Mouse (Mus musculus): ENCODE data around the gene Aldh1a3. TPM values are rescaled to one million over a fixed set of nuclear protein-coding genes. Genes with fewer than 3 reads are reported as not detected.

Aldh1a3 gene
- polyA plus RNA-seq, 1 experiment: not detected

DNA sequence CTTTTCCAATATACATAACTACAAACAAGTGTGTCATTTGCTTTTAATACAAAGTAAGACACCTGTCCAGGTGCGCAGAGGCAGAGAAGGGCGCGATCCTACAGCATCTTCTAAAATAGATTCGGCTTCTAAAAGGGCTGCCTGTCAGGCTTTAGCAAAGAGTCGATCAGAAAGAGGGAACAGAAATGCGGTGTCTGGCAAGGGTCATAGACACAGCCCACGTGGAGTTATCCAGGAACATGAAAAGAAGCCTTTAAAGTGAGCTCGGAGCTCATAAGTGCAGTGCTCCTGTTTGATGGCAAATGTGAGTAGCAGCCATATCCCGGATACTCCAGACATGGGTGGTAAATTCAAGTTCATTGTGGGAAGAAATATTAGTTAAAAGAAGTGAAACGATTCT lies 78.7 kb downstream of the Aldh1a3 start:
- Histone ChIP-seq H3K4me1 (ENCODE audit: control insufficient read depth) (no peaks in the 10 kb centered on the region), H3K36me3 (ENCODE audit: control insufficient read depth) (no peaks in the 10 kb centered on the region), H3K4me3 (replicated peaks) (no peak overlapping the region), H3K27me3 (ENCODE audit: control insufficient read depth) (no peaks in the 10 kb centered on the region), H3K9me3 (ENCODE audit: control insufficient read depth, low read length) (no peaks in the 10 kb centered on the region)
- no peak for TF ChIP-seq GATA1 (IDR thresholded peaks at IDR 0.05; ENCODE audit: low read length)
- no peak for TF ChIP-seq TAL1 (IDR thresholded peaks at IDR 0.05; ENCODE audit: low read length)

DNA sequence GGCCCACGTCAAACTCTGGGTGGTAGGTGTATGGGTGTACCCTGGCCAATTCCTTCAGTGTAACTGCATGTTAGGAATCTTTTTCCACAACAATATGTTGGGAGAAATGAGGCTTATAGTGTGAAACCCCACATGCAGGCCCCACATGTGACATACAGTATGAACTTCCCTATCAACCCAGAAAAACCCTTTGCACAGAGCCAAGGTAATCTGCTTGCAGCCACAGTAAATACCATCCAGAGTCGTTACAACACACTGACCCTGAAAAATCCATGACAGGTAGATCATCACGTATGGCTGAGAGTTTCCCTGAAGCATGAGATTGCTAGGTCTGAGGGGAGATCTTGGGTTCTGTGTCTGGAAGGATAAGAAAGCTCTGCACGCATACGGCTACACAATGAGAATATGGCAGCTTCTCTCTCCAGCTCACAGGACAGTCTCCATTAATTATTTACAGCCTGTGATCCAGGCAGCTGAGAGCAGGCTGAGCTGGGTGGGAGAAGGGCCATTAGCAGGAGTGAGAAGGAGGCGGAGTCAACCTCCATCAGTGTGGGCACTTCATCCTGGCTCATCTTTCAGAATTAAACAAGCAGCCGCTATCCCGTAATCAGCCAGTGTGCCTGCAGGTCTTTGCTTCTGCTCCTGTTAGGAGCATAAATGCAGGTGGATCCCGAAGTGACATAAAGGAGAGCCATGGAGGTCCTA lies 80.2 kb downstream of the Aldh1a3 start:
- no peaks in the 10 kb centered on the region for H3K36me3 ChIP-seq (ENCODE audit: control insufficient read depth)
- no peaks in the 10 kb centered on the region for H3K27me3 ChIP-seq (ENCODE audit: control insufficient read depth)
- no peaks in the 10 kb centered on the region for H3K9me3 ChIP-seq (ENCODE audit: control insufficient read depth, low read length)
- no peak overlapping the region for H3K4me3 ChIP-seq (replicated peaks)
- H3K4me1 ChIP-seq (ENCODE audit: control insufficient read depth): no peaks in the 10 kb centered on the region
- TF ChIP-seq TAL1 (IDR thresholded peaks at IDR 0.05; ENCODE audit: low read length) (no peak), GATA1 (IDR thresholded peaks at IDR 0.05; ENCODE audit: low read length) (no peak)

DNA sequence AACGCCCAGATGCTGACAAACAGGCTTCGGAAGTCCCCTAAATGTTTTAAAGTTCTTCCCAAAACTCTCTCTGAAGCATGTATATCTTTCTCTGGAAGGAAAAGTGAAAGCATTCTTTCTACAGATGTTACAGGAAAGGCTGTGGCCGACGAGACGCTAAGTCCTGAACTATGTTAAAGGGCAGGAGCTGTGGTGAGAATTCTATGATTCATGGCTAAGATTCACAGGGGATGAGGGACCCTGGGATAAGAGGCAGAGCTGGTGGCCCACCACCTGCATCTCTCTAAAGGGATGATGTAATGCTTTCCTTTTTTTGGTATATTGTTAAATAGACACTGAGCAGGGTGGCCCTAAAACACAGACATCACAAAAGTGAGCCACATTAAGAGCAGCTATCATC lies 84.0 kb downstream of the Aldh1a3 start:
- TF ChIP-seq GATA1 (IDR thresholded peaks at IDR 0.05; ENCODE audit: low read length): no peak
- TF ChIP-seq TAL1 (IDR thresholded peaks at IDR 0.05; ENCODE audit: low read length): no peak
- H3K4me3 ChIP-seq (replicated peaks): no peak overlapping the region
- H3K36me3 ChIP-seq (ENCODE audit: control insufficient read depth): no peaks in the 10 kb centered on the region

DNA sequence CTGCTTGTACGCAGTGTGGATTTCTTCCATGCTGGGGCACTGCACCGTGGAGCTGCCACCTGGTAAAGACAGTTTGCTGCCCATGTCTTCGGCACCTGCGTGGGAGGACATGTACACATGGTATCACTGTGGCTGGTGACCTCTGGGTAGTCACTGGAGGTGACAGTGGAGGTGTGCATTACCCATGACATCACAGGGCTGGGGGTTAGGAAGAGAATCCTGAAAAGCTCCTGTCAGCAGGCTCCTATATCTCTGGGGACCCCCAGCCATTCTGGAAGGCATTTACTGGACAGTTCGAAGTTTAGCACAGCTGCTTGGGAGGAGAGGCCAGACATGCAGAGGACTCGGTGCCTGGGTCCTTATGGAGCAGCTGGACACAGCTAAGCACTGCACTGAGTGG lies 84.5 kb downstream of the Aldh1a3 start:
- H3K4me1 ChIP-seq (ENCODE audit: control insufficient read depth): no peaks in the 10 kb centered on the region
- no peak overlapping the region for H3K4me3 ChIP-seq (replicated peaks)
- H3K27me3 ChIP-seq (ENCODE audit: control insufficient read depth): no peaks in the 10 kb centered on the region

More for the DNA sequence above, 84.0 kb downstream of the Aldh1a3 start:
- H3K27me3 ChIP-seq (ENCODE audit: control insufficient read depth): no peaks in the 10 kb centered on the region
- no peaks in the 10 kb centered on the region for H3K4me1 ChIP-seq (ENCODE audit: control insufficient read depth)
- H3K9me3 ChIP-seq (ENCODE audit: control insufficient read depth, low read length): no peaks in the 10 kb centered on the region

DNA sequence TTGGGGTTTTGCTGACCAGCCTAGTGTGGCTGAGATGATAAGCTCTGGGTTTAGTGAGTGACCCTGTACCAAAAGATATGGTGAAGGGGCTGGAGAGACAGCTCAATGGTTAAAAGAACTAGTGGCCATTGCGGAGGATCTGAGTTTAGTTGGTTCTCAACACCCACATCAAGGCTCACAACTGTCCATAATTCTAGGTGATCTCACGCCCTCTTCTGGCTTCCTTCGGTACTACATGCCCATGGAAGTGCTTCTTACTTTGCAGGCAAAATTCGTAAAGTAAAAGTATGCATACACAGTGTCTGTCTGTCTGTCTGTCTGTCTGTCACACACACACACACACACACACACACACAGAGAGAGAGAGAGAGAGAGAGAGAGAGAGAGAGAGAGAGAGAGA lies 85.0 kb downstream of the Aldh1a3 start:
- TF ChIP-seq GATA1 (IDR thresholded peaks at IDR 0.05; ENCODE audit: low read length): no peak
- no peak for TF ChIP-seq TAL1 (IDR thresholded peaks at IDR 0.05; ENCODE audit: low read length)
- Histone ChIP-seq H3K36me3 (ENCODE audit: control insufficient read depth) (no peaks in the 10 kb centered on the region), H3K4me3 (replicated peaks) (no peak overlapping the region), H3K4me1 (ENCODE audit: control insufficient read depth) (no peaks in the 10 kb centered on the region), H3K27me3 (ENCODE audit: control insufficient read depth) (no peaks in the 10 kb centered on the region), H3K9me3 (ENCODE audit: control insufficient read depth, low read length) (no peaks in the 10 kb centered on the region)

More for the DNA sequence above, 84.5 kb downstream of the Aldh1a3 start:
- Histone ChIP-seq H3K36me3 (ENCODE audit: control insufficient read depth) (no peaks in the 10 kb centered on the region), H3K9me3 (ENCODE audit: control insufficient read depth, low read length) (no peaks in the 10 kb centered on the region)
- no peak for TF ChIP-seq TAL1 (IDR thresholded peaks at IDR 0.05; ENCODE audit: low read length)
- no peak for TF ChIP-seq GATA1 (IDR thresholded peaks at IDR 0.05; ENCODE audit: low read length)

Other genes with a start within 250 kb of the Aldh1a3 start
- not detected in 2 replicates for gene Gm10974, start 61.6 kb downstream of the Aldh1a3 start, polyA plus RNA-seq (2012)
- gene Lrrk1, start 39.2 kb downstream of the Aldh1a3 start, polyA plus RNA-seq (2012): 0.02 and 0.07 TPM in 2 replicates

Measured in erythroblast, embryonic 14.5 days (primary cell).